Mouse (Mus musculus) ES-E14 (cell line): ENCODE data around the gene Trio. TPM values are rescaled to one million over a fixed set of nuclear protein-coding genes. Genes with fewer than 3 reads are reported as not detected.

Source experiments
- DNase-seq: peaks from one replicate; pipeline ENCODE4 v3.0.0-alpha.2; 2013; ENCODE audit warnings: low read depth, low spot score
- H3K27ac ChIP-seq: 2 replicates; pipeline ENCODE4 v1.5.1; 2012; ENCODE audit warnings: low read depth, mild to moderate bottlenecking, low read length, moderate library complexity, mixed read lengths; ENCODE audit not compliant: poor library complexity, insufficient read depth, severe bottlenecking
- H3K36me3 ChIP-seq: 2 replicates; pipeline ENCODE4 v1.6.1; 2012; ENCODE audit warnings: mild to moderate bottlenecking, low read length, moderate library complexity, mixed read lengths; ENCODE audit not compliant: control insufficient read depth, poor library complexity, insufficient read depth, severe bottlenecking
- H3K4me1 ChIP-seq, 2 experiments: fragments of 150-350 bp in 1 of 2; sonication (generic) in 1 of 2; 2 replicates each; pipeline ENCODE4 v1.6.1; 2012; ENCODE audit warnings: low read length in 2 of 2, mild to moderate bottlenecking in 1 of 2, mixed read lengths in 1 of 2; ENCODE audit not compliant: control insufficient read depth in 2 of 2, insufficient read depth in 2 of 2, poor library complexity in 1 of 2
- H3K4me3 ChIP-seq, 2 experiments: fragments of 150-350 bp in 1 of 2; sonication (generic) in 1 of 2; 2 replicates each; pipeline ENCODE4 v1.5.1; 2012; ENCODE audit warnings: low read length in 2 of 2, low read depth in 1 of 2, mild to moderate bottlenecking in 1 of 2, mixed read lengths in 1 of 2; ENCODE audit not compliant: insufficient read depth in 1 of 2, poor library complexity in 1 of 2, severe bottlenecking in 1 of 2
- H3K9ac ChIP-seq: 2 replicates; pipeline ENCODE4 v1.6.1; 2012; ENCODE audit warnings: low read depth, mild to moderate bottlenecking, low read length, mixed read lengths; ENCODE audit not compliant: poor library complexity, insufficient read depth, severe bottlenecking
- H3K9me3 ChIP-seq: fragments of 150-350 bp; sonication (generic); 2 replicates; pipeline ENCODE4 v1.6.1; 2012; ENCODE audit warnings: low read depth, mild to moderate bottlenecking, low read length; ENCODE audit not compliant: control insufficient read depth, insufficient read depth
- CHD2 ChIP-seq: IDR thresholded peaks from 2 replicates; pipeline ENCODE4 v1.6.1; 2014; ENCODE audit warnings: mild to moderate bottlenecking, low read depth, low read length, inconsistent platforms
- HCFC1 ChIP-seq: IDR thresholded peaks from 2 replicates; pipeline ENCODE4 v1.6.1; 2012; ENCODE audit warnings: low read length, inconsistent platforms, borderline replicate concordance; ENCODE audit not compliant: insufficient read depth
- MAFK ChIP-seq: IDR thresholded peaks from 2 replicates; pipeline ENCODE4 v1.6.1; 2014; ENCODE audit warnings: mild to moderate bottlenecking, low read depth, low read length, inconsistent platforms; ENCODE audit not compliant: insufficient read depth
- ZC3H11A ChIP-seq: IDR thresholded peaks from 2 replicates; pipeline ENCODE4 v1.6.1; 2012; ENCODE audit warnings: low read depth, mild to moderate bottlenecking, inconsistent platforms, low read length, borderline replicate concordance
- ZNF384 ChIP-seq: IDR thresholded peaks from 2 replicates; pipeline ENCODE4 v1.6.1; 2012; ENCODE audit warnings: low read depth, low read length, inconsistent platforms
- in situ Hi-C, 2 experiments: fragments of 600-800 bp; cut with MboI; formaldehyde crosslinking; loops; one replicate each; pipeline ENCODE4 v1.15.1; 2025; ENCODE audit warnings: low sequenced_read_pairs in 2 of 2, inconsistent platforms in 1 of 2; ENCODE audit not compliant: unreplicated experiment in 2 of 2
- total RNA-seq: library from RNA; depleted of rRNA; stranded (reverse); fragments of 300-350 nt; gene quantifications from 2 replicates; pipeline ENCODE4 v1.2.3, GENCODE M21; 2012

Gene Trio
- total RNA-seq, 1 experiment, result 34.4 TPM

DNA sequence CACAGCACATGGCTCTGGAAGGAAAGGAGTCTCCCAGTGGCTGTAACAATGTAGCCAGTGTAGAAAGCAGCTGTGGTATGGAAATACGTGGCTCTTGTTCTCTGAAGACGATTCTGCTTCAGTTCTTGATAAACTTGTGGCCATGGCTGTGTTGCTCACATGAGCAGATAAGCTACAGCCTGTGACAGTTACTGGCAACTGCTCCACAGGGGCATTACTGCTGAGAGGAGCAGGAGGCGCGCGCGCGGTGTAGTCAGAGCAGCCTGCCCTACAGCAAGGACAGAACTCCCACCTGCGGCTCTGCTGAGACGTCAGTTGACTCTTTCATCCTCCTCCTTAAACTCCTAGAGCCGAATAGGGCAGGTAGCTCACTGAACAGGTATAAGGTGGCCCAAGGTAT, 153.9 kb downstream of the Trio start:
- H3K4me3 ChIP-seq, result no peak overlapping the region
- no peak for TF ChIP-seq HCFC1
- peaks cover 2% of the 10 kb centered on the region; the same call in 1 of the 2 replicates for H3K36me3 ChIP-seq
- DNase-seq, result no peak
- H3K4me1 ChIP-seq, result no peaks in the 10 kb centered on the region
- no peak overlapping the region for H3K27ac ChIP-seq
- H3K9ac ChIP-seq, result no peak overlapping the region
- in situ Hi-C loops, result no loop called here
- no peaks in the 10 kb centered on the region for H3K9me3 ChIP-seq

GRCm38 (mm10) chr15:27871260-27871659, 154.4 kb downstream of the Trio start:
- DNase-seq, result no peak
- Histone ChIP-seq H3K9ac (no peak overlapping the region), H3K4me3 (no peak overlapping the region), H3K9me3 (no peaks in the 10 kb centered on the region), H3K4me1 (no peaks in the 10 kb centered on the region), H3K36me3 (peaks cover 2% of the 10 kb centered on the region; the same call in 1 of the 2 replicates), H3K27ac (no peak overlapping the region)
- TF ChIP-seq ZNF384 (no peak), CHD2 (no peak), HCFC1 (no peak)
- in situ Hi-C loops, result no loop called here

DNA sequence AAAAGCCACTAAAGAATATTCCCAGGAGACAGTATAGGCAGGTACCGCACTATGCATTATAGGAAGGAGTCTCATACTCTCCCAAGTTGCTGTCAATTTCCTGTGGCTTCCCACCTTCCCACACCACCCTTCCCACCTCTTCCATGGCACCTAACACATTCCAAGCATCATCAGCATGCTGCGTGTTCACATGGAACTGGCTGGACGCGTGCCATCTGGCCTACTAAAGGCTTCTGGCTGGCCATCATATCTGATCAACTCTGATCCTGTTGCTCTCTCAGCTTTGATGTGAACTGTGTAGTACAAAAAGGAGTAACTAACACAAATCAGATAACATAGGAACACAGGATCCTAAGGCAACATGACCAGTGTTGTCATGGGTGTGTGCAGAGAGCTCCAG, 156.6 kb downstream of the Trio start:
- no peak for TF ChIP-seq ZC3H11A
- no peak for TF ChIP-seq HCFC1
- TF ChIP-seq CHD2, result no peak
- no peak for TF ChIP-seq MAFK
- TF ChIP-seq ZNF384, result no peak
- H3K9me3 ChIP-seq, result no peaks in the 10 kb centered on the region
- peaks cover 2% of the 10 kb centered on the region; the same call in 1 of the 2 replicates for H3K36me3 ChIP-seq
- no peak overlapping the region for H3K4me3 ChIP-seq
- in situ Hi-C loops, result no loop called here
- DNase-seq, result no peak
- H3K4me1 ChIP-seq, result no peaks in the 10 kb centered on the region
- H3K9ac ChIP-seq, result no peak overlapping the region
- H3K27ac ChIP-seq, result no peak overlapping the region

- no peak for DNase-seq
- H3K4me1 ChIP-seq, result no peaks in the 10 kb centered on the region
- in situ Hi-C loops, result no loop called here
- no peaks in the 10 kb centered on the region for H3K9me3 ChIP-seq
- H3K27ac ChIP-seq, result no peak overlapping the region
- H3K4me3 ChIP-seq, result no peak overlapping the region
- H3K9ac ChIP-seq, result no peak overlapping the region
- peaks cover 2% of the 10 kb centered on the region; the same call in 1 of the 2 replicates for H3K36me3 ChIP-seq
- no peak for TF ChIP-seq MAFK
- no peak for TF ChIP-seq ZNF384
- no peak for TF ChIP-seq ZC3H11A
- no peak for TF ChIP-seq HCFC1
- TF ChIP-seq CHD2, result no peak
Observed at GRCm38 (mm10) chr15:27867831-27868230, 157.8 kb downstream of the Trio start.

DNA sequence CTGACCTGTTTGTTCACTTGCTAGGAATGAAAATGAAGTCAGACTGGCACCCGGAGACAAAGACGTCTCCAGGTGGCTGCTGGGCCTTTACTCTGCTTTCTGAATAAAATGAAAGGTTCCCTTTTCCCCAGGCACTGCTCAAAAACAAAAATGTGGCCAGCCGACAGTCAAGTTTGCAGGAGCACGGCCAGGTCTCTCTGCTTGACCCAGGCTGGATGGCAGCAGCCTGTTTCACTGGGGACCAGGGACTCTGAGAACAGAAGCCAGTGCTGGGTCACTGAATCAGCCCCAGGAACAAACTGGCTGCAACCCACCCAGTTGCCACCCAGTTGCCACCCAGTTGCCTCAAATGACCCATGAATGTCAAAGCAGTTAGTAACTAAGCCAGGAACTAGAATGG, 159.2 kb downstream of the Trio start:
- Histone ChIP-seq H3K4me3 (no peak overlapping the region), H3K27ac (no peak overlapping the region), H3K9me3 (no peaks in the 10 kb centered on the region), H3K36me3 (no peaks in the 10 kb centered on the region; the same call in 1 of the 2 replicates), H3K4me1 (no peaks in the 10 kb centered on the region), H3K9ac (no peak overlapping the region)
- in situ Hi-C loops, result no loop called here
- TF ChIP-seq ZC3H11A (no peak), CHD2 (no peak), HCFC1 (no peak), MAFK (no peak), ZNF384 (no peak)
- DNase-seq, result no peak
